Mouse (Mus musculus) CH12.LX (cell line): ENCODE measurements around the gene Ptms. TPM values are rescaled to one million over a fixed set of nuclear protein-coding genes. Genes with fewer than 3 reads are reported as not detected.

Experiments
- DNase-seq: peaks from one replicate; pipeline ENCODE4 v3.0.0-alpha.2; 2013; ENCODE audit errors: extremely low read depth
- H3K27ac ChIP-seq: 2 replicates; pipeline ENCODE4 v1.5.1; 2012; ENCODE audit warnings: low read depth, mild to moderate bottlenecking, control low read depth, moderate library complexity; ENCODE audit not compliant: insufficient read depth
- H3K27me3 ChIP-seq: replicated peaks from 2 replicates; pipeline ENCODE3; 2012; ENCODE audit warnings: inconsistent platforms
- H3K36me3 ChIP-seq, 2 experiments: replicated peaks in 1 of 2; 2 replicates each; pipeline versions ENCODE3 to v1.6.1; 2012; ENCODE audit warnings: inconsistent platforms in 1 of 2, low read length in 1 of 2, mild to moderate bottlenecking in 1 of 2, mixed read lengths in 1 of 2, moderate library complexity in 1 of 2; ENCODE audit not compliant: control insufficient read depth in 1 of 2, insufficient read depth in 1 of 2
- H3K4me1 ChIP-seq, 2 experiments: 2 replicates each; pipeline ENCODE4 v1.6.1; 2012; ENCODE audit warnings: inconsistent platforms in 1 of 2, moderate library complexity in 1 of 2; ENCODE audit not compliant: insufficient read depth in 2 of 2, control insufficient read depth in 1 of 2
- H3K4me2 ChIP-seq: 2 replicates; pipeline ENCODE4 v1.6.1; 2012; ENCODE audit warnings: low read depth, mild to moderate bottlenecking, control low read depth; ENCODE audit not compliant: poor library complexity, insufficient read depth, severe bottlenecking
- H3K4me3 ChIP-seq, 3 experiments: fragments of 150-350 bp in 1 of 3; sonication (generic) in 1 of 3; replicated peaks in 1 of 3; 2 replicates each; pipeline versions ENCODE3 to v1.5.1; 2011 to 2012; ENCODE audit warnings: low read depth in 2 of 3, low read length in 2 of 3, mild to moderate bottlenecking in 2 of 3, moderate library complexity in 2 of 3, control low read depth in 1 of 3, improper control_type of control experiment in 1 of 3, inconsistent platforms in 1 of 3, mixed read lengths in 1 of 3; ENCODE audit not compliant: poor library complexity in 1 of 3
- H3K79me2 ChIP-seq: replicated peaks from 2 replicates; pipeline ENCODE4 v1.6.1; 2012; ENCODE audit warnings: mild to moderate bottlenecking, moderate library complexity; ENCODE audit not compliant: control insufficient read depth, poor library complexity, insufficient read depth, severe bottlenecking; ENCODE audit errors: extremely low read depth
- H3K9ac ChIP-seq: 2 replicates; pipeline ENCODE4 v1.6.1; 2012; ENCODE audit warnings: low read depth, mild to moderate bottlenecking, control low read depth, moderate library complexity; ENCODE audit not compliant: insufficient read depth
- H3K9me3 ChIP-seq: replicated peaks from 2 replicates; pipeline ENCODE3; 2012; ENCODE audit warnings: low read length, inconsistent platforms, mixed read lengths
- E2F4 ChIP-seq: IDR thresholded peaks from 2 replicates; pipeline ENCODE4 v1.6.1; 2011; ENCODE audit warnings: low read depth, low read length, improper control_type of control experiment; ENCODE audit not compliant: insufficient replicate concordance
- ETS1 ChIP-seq: conservative IDR thresholded peaks from 2 replicates; pipeline ENCODE4 v1.6.1; 2012; ENCODE audit warnings: low read depth, mild to moderate bottlenecking, inconsistent platforms, low read length, improper control_type of control experiment, moderate library complexity
- GABPA ChIP-seq: IDR thresholded peaks from 2 replicates; pipeline ENCODE4 v1.6.1; 2012; ENCODE audit warnings: low read depth, low read length, improper control_type of control experiment, inconsistent platforms; ENCODE audit not compliant: insufficient replicate concordance
- HCFC1 ChIP-seq: IDR thresholded peaks from 2 replicates; pipeline ENCODE4 v1.6.1; 2012; ENCODE audit warnings: low read depth, mild to moderate bottlenecking, inconsistent platforms, low read length, improper control_type of control experiment
- IRF4 ChIP-seq: IDR thresholded peaks from 2 replicates; pipeline ENCODE4 v1.6.1; 2014; ENCODE audit warnings: low read depth, mild to moderate bottlenecking, inconsistent platforms, low read length, improper control_type of control experiment
- JUN ChIP-seq: IDR thresholded peaks from 2 replicates; pipeline ENCODE4 v1.6.1; 2011; ENCODE audit warnings: low read depth, mild to moderate bottlenecking, low read length, improper control_type of control experiment, moderate library complexity; ENCODE audit not compliant: insufficient read depth
- KAT2A ChIP-seq: IDR thresholded peaks from 2 replicates; pipeline ENCODE4 v1.6.1; 2012; ENCODE audit warnings: low read length, improper control_type of control experiment, inconsistent platforms; ENCODE audit not compliant: insufficient replicate concordance
- MXI1 ChIP-seq: IDR thresholded peaks from 2 replicates; pipeline ENCODE4 v1.6.1; 2011; ENCODE audit warnings: mild to moderate bottlenecking, low read depth, low read length, improper control_type of control experiment
- TBP ChIP-seq: conservative IDR thresholded peaks from 2 replicates; pipeline ENCODE4 v1.6.1; 2011; ENCODE audit warnings: low read depth, low read length, improper control_type of control experiment
- UBTF ChIP-seq: IDR thresholded peaks from 2 replicates; pipeline ENCODE4 v1.6.1; 2012; ENCODE audit warnings: low read depth, mild to moderate bottlenecking, inconsistent platforms, low read length, improper control_type of control experiment, moderate library complexity
- USF1 ChIP-seq: IDR thresholded peaks from 2 replicates; pipeline ENCODE4 v1.6.1; 2014; ENCODE audit warnings: low read depth, mild to moderate bottlenecking, inconsistent platforms, low read length, improper control_type of control experiment
- ZC3H11A ChIP-seq: IDR thresholded peaks from 2 replicates; pipeline ENCODE4 v1.6.1; 2012; ENCODE audit warnings: low read depth, mild to moderate bottlenecking, inconsistent platforms, low read length, improper control_type of control experiment
- dilution Hi-C: fragments of 300-500 bp; cut with MboI; formaldehyde crosslinking; loops from 2 replicates; pipeline ENCODE4 v1.14.3; 2020; ENCODE audit warnings: low sequenced_read_pairs; ENCODE audit not compliant: extremely low pct_unique_long_range_greater_than_20kb, extremely low pct_ligation_motif_present
- in situ Hi-C: fragments of 300-500 bp; cut with MboI; formaldehyde crosslinking; loops from 3 replicates; pipeline ENCODE4 v1.14.3; 2019; ENCODE audit warnings: low sequenced_read_pairs, low pct_ligation_motif_present, low pct_unique_long_range_greater_than_20kb, mixed read lengths
- polyA plus RNA-seq: library from polyadenylated mRNA; unstranded; fragments of >175 nt; gene quantifications from 2 replicates; pipeline ENCODE4 v1.2.1, GENCODE M21; 2012; ENCODE audit warnings: low read depth; ENCODE audit not compliant: insufficient read length
- total RNA-seq, 2 experiments: library from RNA; depleted of rRNA; stranded (reverse); fragments of 300-350 nt in 1 of 2; fragments of >200 nt in 1 of 2; gene quantifications; 2 replicates each; pipeline ENCODE4 v1.2.3; 2012 to 2014

The Ptms gene
- total and polyA plus RNA-seq, 3 experiments: 7.0 to 99.6 (median 12.8) TPM

DNA sequence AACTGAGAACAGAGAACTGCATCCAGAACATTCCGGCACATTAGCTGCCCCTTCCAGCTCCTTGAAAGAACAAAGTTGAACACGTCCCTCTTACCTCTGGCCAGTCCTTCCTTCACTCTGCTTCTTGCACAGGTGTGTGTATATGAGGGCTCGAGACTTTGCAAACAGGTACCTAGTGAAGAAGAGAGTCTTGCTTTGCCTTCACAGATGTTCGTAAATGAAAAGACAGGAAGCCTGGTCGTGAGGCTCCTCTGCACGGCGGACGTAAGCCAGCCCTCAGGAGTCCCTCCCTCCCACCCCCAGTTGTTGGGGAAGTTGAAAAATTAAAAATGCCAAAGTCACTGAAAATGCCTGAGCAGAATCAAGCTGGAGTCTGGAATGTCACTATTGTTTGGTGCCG, 31.9 kb downstream of the Ptms start, which contains the start of gene Cd4:
TSS of gene Cd4 (minus strand) at position 236 of the 400 bp plus-strand sequence.
- no peak within 1 kb of the TSS for H3K9ac ChIP-seq
- dilution Hi-C loops: no loop called here
- H3K27me3 ChIP-seq: no peaks in the 10 kb centered on the region
- peaks cover 2 to 24% of the 10 kb centered on the region in 2 experiments; a peak in 3 of 4 replicates for H3K4me1 ChIP-seq
- H3K4me2 ChIP-seq: no peak within 1 kb of the TSS
- TF ChIP-seq UBTF (no peak), ZC3H11A (no peak), KAT2A (no peak), MXI1 (no peak), JUN (no peak), E2F4 (no peak), IRF4 (no peak), ETS1 (no peak), GABPA (no peak)
- TF ChIP-seq, all 38 proteins: peak for 0
- DNase-seq: no peak
- in situ Hi-C loops: no loop called here
- H3K79me2 ChIP-seq: no peaks in the 10 kb centered on the region
- H3K36me3 ChIP-seq: no peaks in the 10 kb centered on the region
- peaks cover 3% of the 10 kb centered on the region for H3K9me3 ChIP-seq
- H3K4me3 ChIP-seq: no peak within 1 kb of the TSS
- no peak within 1 kb of the TSS for H3K27ac ChIP-seq

DNA sequence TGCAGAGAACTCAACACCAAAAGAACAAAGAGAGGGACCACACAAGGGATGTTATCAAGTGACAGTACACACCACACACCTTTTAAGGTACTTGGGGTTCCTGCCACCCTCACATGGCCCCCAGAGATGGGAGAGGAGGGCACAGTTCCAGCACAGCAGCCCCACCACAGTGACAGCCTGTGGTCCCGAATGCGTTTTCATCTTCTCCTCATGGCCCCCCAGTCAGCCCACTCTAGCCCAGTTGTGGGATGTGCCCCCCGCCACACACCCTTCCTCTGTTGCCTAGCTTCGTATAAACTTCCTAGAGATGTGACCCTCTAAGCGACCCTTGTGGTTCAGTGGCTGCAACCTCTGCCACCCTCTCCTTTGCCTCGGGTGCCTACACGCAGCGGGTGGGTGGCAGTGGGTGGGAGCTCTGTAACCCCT, 33.9 kb downstream of the Ptms start:
- no peak for TF ChIP-seq TBP
- no peak for TF ChIP-seq USF1
- no peak for TF ChIP-seq HCFC1
- H3K36me3 ChIP-seq: no peaks in the 10 kb centered on the region
- no peak for DNase-seq
- dilution Hi-C loops (no loop called here), in situ Hi-C loops (no loop called here)
- no peaks in the 10 kb centered on the region for H3K79me2 ChIP-seq
- no peaks in the 10 kb centered on the region for H3K27me3 ChIP-seq
- no peak overlapping the region for H3K4me3 ChIP-seq
- H3K4me2 ChIP-seq: no peak overlapping the region
- H3K4me1 ChIP-seq: peaks cover 2 to 10% of the 10 kb centered on the region in 2 experiments; a peak in 3 of 4 replicates
- no peak overlapping the region for H3K9ac ChIP-seq
- H3K9me3 ChIP-seq: peaks cover 3% of the 10 kb centered on the region
- no peak overlapping the region for H3K27ac ChIP-seq
